Mouse (Mus musculus): ENCODE measurements around the gene Gm10282.

DNA sequence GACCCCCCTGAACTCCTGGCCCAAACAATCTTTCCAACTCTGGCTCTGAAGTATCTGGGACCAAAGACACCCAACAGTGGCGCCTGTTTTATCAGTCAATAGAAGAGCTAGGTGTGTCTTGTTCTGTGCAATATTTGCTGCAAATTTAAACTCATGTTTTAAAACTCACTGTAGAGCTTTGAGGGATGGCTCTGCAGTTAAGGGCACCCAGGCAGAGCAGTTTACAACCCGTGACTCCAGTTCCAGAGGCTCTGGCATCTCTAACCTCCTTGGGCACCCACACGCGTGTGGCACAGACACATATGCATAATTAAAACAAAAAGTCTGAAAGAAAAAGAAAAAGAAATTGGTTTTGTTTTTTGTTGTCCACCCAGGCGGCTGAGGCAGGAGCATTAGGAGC, 3.6 kb downstream of the Gm10282 start:
- no peak for TF ChIP-seq CTCF (IDR thresholded peaks at IDR 0.05; ENCODE audit: low read depth)
- TF ChIP-seq EP300 (IDR thresholded peaks at IDR 0.05; ENCODE audit: low read depth) = no peak

All from heart, postnatal 0 days (tissue).